Mouse (Mus musculus): ENCODE data around the gene Itih2. TPM values are rescaled to one million over a fixed set of nuclear protein-coding genes. Genes with fewer than 3 reads are reported as not detected.

Gene Itih2
- 1.5 and 1.7 TPM in 2 replicates for polyA plus RNA-seq (2015; fragmentation: Nextera tagmentation; extraction: Ambion mirVana)

- H3K9me3 ChIP-seq, result no peaks in the 10 kb centered on the region
- no peak for ATAC-seq (ENCODE audit: low FRiP score)
- 92% methylated on average over 4 of the region's 4 CpGs for WGBS
Observed at GRCm38 (mm10) chr2:10131296-10131695, at the start of gene Itih2. Itih2 (minus strand) TSS chr2:10131396.

GRCm38 (mm10) chr2:10169991-10170390 lies 38.8 kb upstream of the Itih2 start:
- Histone ChIP-seq H3K4me3 (no peak overlapping the region), H3K9ac (no peak overlapping the region), H3K27me3 (no peaks in the 10 kb centered on the region), H3K27ac (no peak overlapping the region), H3K36me3 (no peaks in the 10 kb centered on the region), H3K4me1 (replicated peaks) (peaks cover 3% of the 10 kb centered on the region; the same call in 1 of the 2 replicates), H3K9me3 (no peaks in the 10 kb centered on the region), H3K4me2 (no peak overlapping the region)
- WGBS, result 90% methylated on average over 16 of the region's 16 CpGs
- ATAC-seq (ENCODE audit: low FRiP score), result no peak

More at GRCm38 (mm10) chr2:10131296-10131695, at the start of gene Itih2:
- H3K9ac ChIP-seq, result no peak within 1 kb of the TSS
- no peak within 1 kb of the TSS for H3K4me2 ChIP-seq
- no peaks in the 10 kb centered on the region for H3K4me1 ChIP-seq (replicated peaks)
- no peak within 1 kb of the TSS for H3K4me3 ChIP-seq
- H3K36me3 ChIP-seq, result no peaks in the 10 kb centered on the region
- no peak within 1 kb of the TSS for H3K27ac ChIP-seq
- H3K27me3 ChIP-seq, result no peaks in the 10 kb centered on the region

- H3K4me1 ChIP-seq (replicated peaks), result peaks cover 3% of the 10 kb centered on the region; the same call in 1 of the 2 replicates
- no peaks in the 10 kb centered on the region for H3K27me3 ChIP-seq
- no peak for ATAC-seq (ENCODE audit: low FRiP score)
- no peak overlapping the region for H3K4me2 ChIP-seq
- H3K27ac ChIP-seq, result no peak overlapping the region
- no peak overlapping the region for H3K9ac ChIP-seq
- H3K36me3 ChIP-seq, result no peaks in the 10 kb centered on the region
- H3K4me3 ChIP-seq, result no peak overlapping the region
- 62% methylated on average over 8 of the region's 8 CpGs for WGBS
- no peaks in the 10 kb centered on the region for H3K9me3 ChIP-seq
Observed at GRCm38 (mm10) chr2:10168016-10168415, 36.8 kb upstream of the Itih2 start.

GRCm38 (mm10) chr2:10167283-10167682 lies 36.1 kb upstream of the Itih2 start:
- H3K36me3 ChIP-seq, result no peaks in the 10 kb centered on the region
- ATAC-seq (ENCODE audit: low FRiP score), result no peak
- no peak overlapping the region for H3K4me2 ChIP-seq
- H3K27me3 ChIP-seq, result no peaks in the 10 kb centered on the region
- no peak overlapping the region for H3K9ac ChIP-seq
- WGBS, result 90% methylated on average over 11 of the region's 11 CpGs
- no peak overlapping the region for H3K4me3 ChIP-seq
- H3K27ac ChIP-seq, result no peak overlapping the region
- peaks cover 3% of the 10 kb centered on the region; the same call in 1 of the 2 replicates for H3K4me1 ChIP-seq (replicated peaks)
- H3K9me3 ChIP-seq, result no peaks in the 10 kb centered on the region

- 78% methylated on average over 6 of the region's 6 CpGs for WGBS
- Histone ChIP-seq H3K27ac (no peak overlapping the region), H3K9ac (no peak overlapping the region), H3K4me1 (replicated peaks) (peaks cover 3% of the 10 kb centered on the region; the same call in 1 of the 2 replicates), H3K4me2 (no peak overlapping the region), H3K27me3 (no peaks in the 10 kb centered on the region), H3K9me3 (no peaks in the 10 kb centered on the region), H3K4me3 (no peak overlapping the region), H3K36me3 (no peaks in the 10 kb centered on the region)
- no peak for ATAC-seq (ENCODE audit: low FRiP score)
Observed at GRCm38 (mm10) chr2:10166635-10167034, 35.4 kb upstream of the Itih2 start.

GRCm38 (mm10) chr2:10162011-10162410 lies 30.8 kb upstream of the Itih2 start:
- Histone ChIP-seq H3K4me2 (no peak overlapping the region), H3K27me3 (no peaks in the 10 kb centered on the region), H3K9ac (no peak overlapping the region), H3K4me1 (replicated peaks) (peaks cover 3% of the 10 kb centered on the region; the same call in 1 of the 2 replicates), H3K9me3 (no peaks in the 10 kb centered on the region), H3K4me3 (no peak overlapping the region), H3K36me3 (no peaks in the 10 kb centered on the region), H3K27ac (no peak overlapping the region)
- no peak for ATAC-seq (ENCODE audit: low FRiP score)
- WGBS, result 93% methylated on average over 4 of the region's 4 CpGs

- H3K4me2 ChIP-seq, result no peak overlapping the region
- no peak for ATAC-seq (ENCODE audit: low FRiP score)
- 88% methylated on average over 10 of the region's 10 CpGs for WGBS
- H3K9ac ChIP-seq, result no peak overlapping the region
- H3K36me3 ChIP-seq, result no peaks in the 10 kb centered on the region
- no peaks in the 10 kb centered on the region for H3K27me3 ChIP-seq
- H3K9me3 ChIP-seq, result no peaks in the 10 kb centered on the region
- H3K4me3 ChIP-seq, result no peak overlapping the region
- H3K4me1 ChIP-seq (replicated peaks), result peaks cover 11% of the 10 kb centered on the region
- no peak overlapping the region for H3K27ac ChIP-seq
Observed at GRCm38 (mm10) chr2:10157184-10157583, 26.0 kb upstream of the Itih2 start.

- Histone ChIP-seq H3K36me3 (no peaks in the 10 kb centered on the region), H3K27ac (no peak within 1 kb of the TSS), H3K27me3 (no peaks in the 10 kb centered on the region), H3K4me2 (peak within 1 kb of the TSS; percentile 84), H3K9me3 (no peaks in the 10 kb centered on the region), H3K4me3 (peak within 1 kb of the TSS; percentile 39), H3K4me1 (replicated peaks) (peaks cover 11% of the 10 kb centered on the region), H3K9ac (peak within 1 kb of the TSS; percentile 58)
- 7% methylated on average over 27 of the region's 27 CpGs for WGBS
- peak; percentile 85 for ATAC-seq (ENCODE audit: low FRiP score)
Observed at GRCm38 (mm10) chr2:10153201-10154075, 22.2 kb upstream of the Itih2 start, which contains the start of gene Itih5. Itih5 (plus strand) TSS chr2:10153571.

GRCm38 (mm10) chr2:10152590-10152989 lies 21.4 kb upstream of the Itih2 start:
- ATAC-seq (ENCODE audit: low FRiP score), result no peak
- Histone ChIP-seq H3K36me3 (no peaks in the 10 kb centered on the region), H3K27ac (no peak overlapping the region), H3K4me3 (no peak overlapping the region), H3K27me3 (no peaks in the 10 kb centered on the region), H3K9me3 (no peaks in the 10 kb centered on the region), H3K9ac (no peak overlapping the region), H3K4me1 (replicated peaks) (peaks cover 11% of the 10 kb centered on the region), H3K4me2 (no peak overlapping the region)
- WGBS, result 91% methylated on average over 5 of the region's 5 CpGs

GRCm38 (mm10) chr2:10147176-10147575 lies 16.0 kb upstream of the Itih2 start:
- Histone ChIP-seq H3K27ac (no peak overlapping the region), H3K4me2 (no peak overlapping the region), H3K9me3 (no peaks in the 10 kb centered on the region), H3K4me1 (replicated peaks) (no peaks in the 10 kb centered on the region), H3K27me3 (0 out of 2 replicates have a peak, but pooled peaks cover 10% of the 10 kb centered on the region), H3K4me3 (no peak overlapping the region), H3K36me3 (no peaks in the 10 kb centered on the region), H3K9ac (no peak overlapping the region)
- ATAC-seq (ENCODE audit: low FRiP score), result no peak
- WGBS, result 81% methylated on average over 8 of the region's 8 CpGs

- H3K4me2 ChIP-seq, result no peak overlapping the region
- no peaks in the 10 kb centered on the region for H3K9me3 ChIP-seq
- ATAC-seq (ENCODE audit: low FRiP score), result no peak
- no peak overlapping the region for H3K9ac ChIP-seq
- H3K4me3 ChIP-seq, result no peak overlapping the region
- no peak overlapping the region for H3K27ac ChIP-seq
- 0 out of 2 replicates have a peak, but pooled peaks cover 10% of the 10 kb centered on the region for H3K27me3 ChIP-seq
- H3K4me1 ChIP-seq (replicated peaks), result no peaks in the 10 kb centered on the region
- H3K36me3 ChIP-seq, result no peaks in the 10 kb centered on the region
- WGBS, result 68% methylated on average over 6 of the region's 6 CpGs
Observed at GRCm38 (mm10) chr2:10145514-10145913, 14.3 kb upstream of the Itih2 start.

- Histone ChIP-seq H3K27ac (no peak overlapping the region), H3K36me3 (no peaks in the 10 kb centered on the region), H3K4me2 (no peak overlapping the region), H3K9ac (no peak overlapping the region; the same call in 1 of the 2 replicates), H3K4me3 (no peak overlapping the region), H3K27me3 (0 out of 2 replicates have a peak, but pooled peaks cover 10% of the 10 kb centered on the region), H3K9me3 (no peaks in the 10 kb centered on the region), H3K4me1 (replicated peaks) (no peaks in the 10 kb centered on the region)
- ATAC-seq (ENCODE audit: low FRiP score), result peak; percentile 87
- WGBS, result 29% methylated on average over 8 of the region's 8 CpGs
Observed at GRCm38 (mm10) chr2:10142472-10143454, 11.6 kb upstream of the Itih2 start.

Data from hindbrain, embryonic 13.5 days (tissue).